Mouse (Mus musculus): ENCODE results near the gene Katnb1. TPM values are rescaled to one million over a fixed set of nuclear protein-coding genes. Genes with fewer than 3 reads are reported as not detected.

Gene Katnb1
- total RNA-seq (2021): 10 to 100 TPM; 45.1 to 46.3 TPM
- long read RNA-seq, transcript Katnb1-201 (20 exons, 3,777 nt): major isoform, 77 of 110 reads
- long read RNA-seq, partial matches to known transcripts: 12 of 110 reads
- long read RNA-seq, other reads (novel, unspliced or antisense): 21 of 110 reads

GRCm38 (mm10) chr8:95080381-95081341, at the start of gene Katnb1:
Katnb1 (plus strand) TSS chr8:95081186.
- peak; percentile 99 for DNase-seq (ENCODE audit: low spot score in 2 of 2)

- peak; percentile 13 to 36 for DNase-seq (ENCODE audit: low spot score in 2 of 2)
Measured at GRCm38 (mm10) chr8:95037106-95037925, 43.7 kb upstream of the Katnb1 start.

- DNase-seq (ENCODE audit: low spot score in 2 of 2): no peak
Measured at GRCm38 (mm10) chr8:95041883-95042784, 38.9 kb upstream of the Katnb1 start.

- DNase-seq (ENCODE audit: low spot score in 2 of 2): no peak
Measured at GRCm38 (mm10) chr8:95044811-95045210, 36.2 kb upstream of the Katnb1 start.

GRCm38 (mm10) chr8:95046982-95047381, 34.0 kb upstream of the Katnb1 start:
- DNase-seq (ENCODE audit: low spot score in 2 of 2): no peak

- no peak for DNase-seq (ENCODE audit: low spot score in 2 of 2)
Measured at GRCm38 (mm10) chr8:95047884-95048680, 32.9 kb upstream of the Katnb1 start.

- no peak for DNase-seq (ENCODE audit: low spot score in 2 of 2)
Measured at GRCm38 (mm10) chr8:95049636-95050035, 31.4 kb upstream of the Katnb1 start.

- DNase-seq (ENCODE audit: low spot score in 2 of 2): no peak
Measured at GRCm38 (mm10) chr8:95054438-95054837, 26.5 kb upstream of the Katnb1 start.

- DNase-seq (ENCODE audit: low spot score in 2 of 2): peak in 1 of 2 experiments; percentile 21
Measured at GRCm38 (mm10) chr8:95054927-95055510, 26.0 kb upstream of the Katnb1 start, which contains the start of gene Drc7. Drc7 (plus strand) TSS chr8:95055103.

- no peak for DNase-seq (ENCODE audit: low spot score in 2 of 2)
Measured at GRCm38 (mm10) chr8:95056414-95056813, 24.6 kb upstream of the Katnb1 start.

- DNase-seq (ENCODE audit: low spot score in 2 of 2): no peak
Measured at GRCm38 (mm10) chr8:95058661-95059060, 22.3 kb upstream of the Katnb1 start.

- DNase-seq (ENCODE audit: low spot score in 2 of 2): no peak
Measured at GRCm38 (mm10) chr8:95059812-95060533, 21.0 kb upstream of the Katnb1 start.

GRCm38 (mm10) chr8:95064531-95064930, 16.5 kb upstream of the Katnb1 start:
- DNase-seq (ENCODE audit: low spot score in 2 of 2): no peak

GRCm38 (mm10) chr8:95067582-95067981, 13.4 kb upstream of the Katnb1 start:
- DNase-seq (ENCODE audit: low spot score in 2 of 2): peak in 1 of 2 experiments; percentile 51

- no peak for DNase-seq (ENCODE audit: low spot score in 2 of 2)
Measured at GRCm38 (mm10) chr8:95075504-95075903, 5.5 kb upstream of the Katnb1 start.

- no peak for DNase-seq (ENCODE audit: low spot score in 2 of 2)
Measured at GRCm38 (mm10) chr8:95076151-95076550, 4.8 kb upstream of the Katnb1 start.

GRCm38 (mm10) chr8:95078055-95078454, 2.9 kb upstream of the Katnb1 start:
- DNase-seq (ENCODE audit: low spot score in 2 of 2): no peak

GRCm38 (mm10) chr8:95079305-95079704, 1.7 kb upstream of the Katnb1 start:
- DNase-seq (ENCODE audit: low spot score in 2 of 2): no peak

GRCm38 (mm10) chr8:95081650-95082049, 664 bp downstream of the Katnb1 start:
- no peak for DNase-seq (ENCODE audit: low spot score in 2 of 2)
